Mouse (Mus musculus) midbrain, embryonic 10.5 days (tissue): ENCODE data around the gene Klhdc10. TPM values are rescaled to one million over a fixed set of nuclear protein-coding genes. Genes with fewer than 3 reads are reported as not detected.

Experiments used
- DNase-seq: peaks from one replicate; pipeline ENCODE4 v3.0.0-alpha.2; 2017; ENCODE audit warnings: low spot score
- H3K27ac ChIP-seq: fragments of 300-500 bp; sonication (generic); replicated peaks from 2 replicates; pipeline ENCODE4 v1.5.1; 2016; ENCODE audit warnings: mild to moderate bottlenecking
- H3K27me3 ChIP-seq: fragments of 300-500 bp; sonication (generic); 2 replicates; pipeline ENCODE4 v1.6.1; 2016; ENCODE audit warnings: low read depth, mild to moderate bottlenecking; ENCODE audit not compliant: poor library complexity, severe bottlenecking
- H3K36me3 ChIP-seq: fragments of 300-500 bp; sonication (generic); 2 replicates; pipeline ENCODE4 v1.6.1; 2016; ENCODE audit warnings: mild to moderate bottlenecking, moderate library complexity
- H3K4me1 ChIP-seq: fragments of 300-500 bp; sonication (generic); 2 replicates; pipeline ENCODE4 v1.6.1; 2016
- H3K4me3 ChIP-seq: fragments of 300-500 bp; sonication (generic); 2 replicates; pipeline ENCODE4 v1.5.1; 2016; ENCODE audit warnings: mild to moderate bottlenecking, moderate library complexity
- H3K9me3 ChIP-seq: fragments of 300-500 bp; sonication (generic); replicated peaks from 2 replicates; pipeline ENCODE4 v1.6.1; 2016; ENCODE audit warnings: mild to moderate bottlenecking
- WGBS: fragments of 180-500 bp; shearing (Covaris S2); methylation state at CpG from one replicate; pipeline ENCODE4 v1.1.7; 2016; 5-methylcytosine and 5-hydroxymethylcytosine counted together
- polyA plus RNA-seq: library from polyadenylated mRNA; unstranded; fragments of >200 nt; fragmentation: Nextera tagmentation; extraction: Ambion mirVana; gene quantifications from 2 replicates; pipeline ENCODE4 v1.2.1, GENCODE M21; 2016

Gene Klhdc10
- polyA plus RNA-seq, 1 experiment from 2014 or later = 27.7 TPM

- H3K36me3 ChIP-seq = peaks cover 100% of the 10 kb centered on the region
- 90% methylated on average over 2 of the region's 2 CpGs for WGBS
Observed at GRCm38 (mm10) chr6:30482908-30483307, 81.2 kb downstream of the Klhdc10 start.

GRCm38 (mm10) chr6:30486504-30486903, 84.8 kb downstream of the Klhdc10 start:
- Histone ChIP-seq H3K36me3 (peaks cover 100% of the 10 kb centered on the region), H3K9me3 (0 out of 2 replicates have a peak, but pooled peaks cover 3% of the 10 kb centered on the region), H3K4me1 (no peaks in the 10 kb centered on the region), H3K27ac (no peak overlapping the region), H3K27me3 (no peaks in the 10 kb centered on the region), H3K4me3 (no peak overlapping the region)
- 94% methylated on average over 6 of the region's 6 CpGs for WGBS
- DNase-seq = no peak

More at GRCm38 (mm10) chr6:30482908-30483307, 81.2 kb downstream of the Klhdc10 start:
- no peaks in the 10 kb centered on the region; the same call in 1 of the 2 replicates for H3K4me1 ChIP-seq
- 0 out of 2 replicates have a peak, but pooled peaks cover 3% of the 10 kb centered on the region for H3K9me3 ChIP-seq
- DNase-seq = no peak
- H3K4me3 ChIP-seq = no peak overlapping the region
- H3K27ac ChIP-seq = no peak overlapping the region
- H3K27me3 ChIP-seq = no peaks in the 10 kb centered on the region

GRCm38 (mm10) chr6:30499049-30499448, 97.4 kb downstream of the Klhdc10 start:
- Histone ChIP-seq H3K27me3 (no peaks in the 10 kb centered on the region), H3K9me3 (no peaks in the 10 kb centered on the region), H3K4me1 (no peaks in the 10 kb centered on the region), H3K36me3 (peaks cover 85% of the 10 kb centered on the region), H3K27ac (no peak overlapping the region), H3K4me3 (no peak overlapping the region)
- WGBS = 90% methylated on average over 3 of the region's 3 CpGs
- DNase-seq = no peak

Other genes starting within 250 kb of the Klhdc10 start
- 29.0 and 35.1 TPM in 2 replicates for gene Ube2h, start 97.3 kb upstream of the Klhdc10 start, polyA plus RNA-seq
- 76.3 and 83.7 TPM in 2 replicates for gene Zc3hc1, start 10.8 kb upstream of the Klhdc10 start, polyA plus RNA-seq
- gene Tmem209, start 107.9 kb downstream of the Klhdc10 start, polyA plus RNA-seq = 47.8 and 52.7 TPM in 2 replicates
- gene Ssmem1, start 108.0 kb downstream of the Klhdc10 start, polyA plus RNA-seq = 0.22 and 0.36 TPM in 2 replicates
- 22.0 and 22.8 TPM in 2 replicates for gene Cpa2, start 139.7 kb downstream of the Klhdc10 start, polyA plus RNA-seq
- 1.3 and 2.3 TPM in 2 replicates for gene Cpa4, start 166.5 kb downstream of the Klhdc10 start, polyA plus RNA-seq
- gene Cpa5, start 209.1 kb downstream of the Klhdc10 start, polyA plus RNA-seq = 0.30 and 0.74 TPM in 2 replicates
- gene Cpa1, start 237.3 kb downstream of the Klhdc10 start, polyA plus RNA-seq = 0.19 TPM in 1 of 2 replicates, not detected in the other